Mouse (Mus musculus) stomach, postnatal 0 days (tissue): Measurements from ENCODE around the gene Ndufv3. TPM values are rescaled to one million over a fixed set of nuclear protein-coding genes. Genes with fewer than 3 reads are reported as not detected.

ENCODE experiments used
- ATAC-seq: fragments of 200-750 bp; cut with Nextera tagmentation; 2 replicates; pipeline ENCODE4 v1.8.0; 2017; ENCODE audit not compliant: low FRiP score, low TSS enrichment
- DNase-seq: peaks from one replicate; pipeline ENCODE4 v3.0.0-alpha.2; 2016; ENCODE audit warnings: low spot score
- H3K27ac ChIP-seq: fragments of 300-500 bp; sonication (generic); replicated peaks from 2 replicates; pipeline ENCODE4 v1.5.1; 2014; ENCODE audit warnings: mild to moderate bottlenecking, control low read depth
- H3K27me3 ChIP-seq: fragments of 300-500 bp; sonication (generic); 2 replicates; pipeline ENCODE4 v1.6.1; 2014; ENCODE audit warnings: low read length; ENCODE audit not compliant: control insufficient read depth, insufficient read depth
- H3K36me3 ChIP-seq: fragments of 300-500 bp; sonication (generic); 2 replicates; pipeline ENCODE4 v1.6.1; 2014; ENCODE audit warnings: low read length, mixed read lengths; ENCODE audit not compliant: control insufficient read depth, insufficient read depth
- H3K4me1 ChIP-seq: fragments of 300-500 bp; sonication (generic); replicated peaks from 2 replicates; pipeline ENCODE4 v1.6.1; 2014; ENCODE audit warnings: antibody characterized with exemption; ENCODE audit not compliant: control insufficient read depth, insufficient read depth
- H3K4me2 ChIP-seq: fragments of 300-500 bp; sonication (generic); replicated peaks from 2 replicates; pipeline ENCODE4 v1.6.1; 2014; ENCODE audit warnings: low read depth, mild to moderate bottlenecking, control low read depth, moderate library complexity
- H3K4me3 ChIP-seq: fragments of 300-500 bp; sonication (generic); 2 replicates; pipeline ENCODE4 v1.5.1; 2014; ENCODE audit warnings: low read depth, low read length, control low read depth
- H3K9ac ChIP-seq: fragments of 300-500 bp; sonication (generic); 2 replicates; pipeline ENCODE4 v1.6.1; 2014; ENCODE audit warnings: mild to moderate bottlenecking, low read length, control low read depth, mixed read lengths
- H3K9me3 ChIP-seq: fragments of 300-500 bp; sonication (generic); 2 replicates; pipeline ENCODE4 v1.6.1; 2016; ENCODE audit warnings: low read length; ENCODE audit not compliant: control insufficient read depth
- CTCF ChIP-seq: IDR thresholded peaks from 2 replicates; pipeline ENCODE4 v1.5.1; 2016; ENCODE audit warnings: antibody characterized with exemption, low read depth, mild to moderate bottlenecking, moderate library complexity
- EP300 ChIP-seq: optimal IDR thresholded peaks from 2 replicates; pipeline ENCODE3; 2016; ENCODE audit warnings: antibody characterized with exemption
- WGBS: fragments of 180-500 bp; shearing (Covaris S2); extraction: QIAGEN DNeasy Blood & Tissue Kit; methylation state at CpG from one replicate; pipeline ENCODE4 v1.1.7; 2014; 5-methylcytosine and 5-hydroxymethylcytosine counted together
- polyA plus RNA-seq: library from polyadenylated mRNA; unstranded; fragments of >200 nt; fragmentation: Nextera tagmentation; extraction: Ambion mirVana; gene quantifications from 2 replicates; pipeline ENCODE4 v1.2.1, GENCODE M21; 2015

Ndufv3 gene
- polyA plus RNA-seq, 1 experiment from 2014 or later: 344 TPM

GRCm38 (mm10) chr17:31499725-31500124, 20.2 kb upstream of the Ndufv3 start:
- Histone ChIP-seq H3K27ac (no peak overlapping the region), H3K4me1 (no peaks in the 10 kb centered on the region), H3K4me2 (no peak overlapping the region), H3K9me3 (no peaks in the 10 kb centered on the region), H3K27me3 (no peaks in the 10 kb centered on the region), H3K36me3 (peaks cover 24% of the 10 kb centered on the region), H3K4me3 (no peak overlapping the region), H3K9ac (no peak overlapping the region)
- ATAC-seq (no peak), DNase-seq (no peak)
- TF ChIP-seq EP300 (no peak), CTCF (no peak)
- 93% methylated on average over 12 of the region's 12 CpGs for WGBS

- WGBS: 85% methylated on average over 8 of the region's 8 CpGs
- no peak overlapping the region for H3K4me3 ChIP-seq
- TF ChIP-seq EP300 (no peak), CTCF (no peak)
- no peak overlapping the region for H3K4me2 ChIP-seq
- no peak overlapping the region for H3K9ac ChIP-seq
- peaks cover 26% of the 10 kb centered on the region for H3K36me3 ChIP-seq
- H3K27ac ChIP-seq: no peak overlapping the region
- H3K4me1 ChIP-seq: no peaks in the 10 kb centered on the region
- H3K9me3 ChIP-seq: no peaks in the 10 kb centered on the region
- DNase-seq: no peak
- no peaks in the 10 kb centered on the region for H3K27me3 ChIP-seq
- ATAC-seq: no peak
Observed at GRCm38 (mm10) chr17:31500416-31500815, 19.5 kb upstream of the Ndufv3 start.

- ATAC-seq (no peak), DNase-seq (no peak)
- WGBS: 83% methylated on average over 3 of the region's 3 CpGs
- TF ChIP-seq EP300 (no peak), CTCF (peak; percentile 54)
- Histone ChIP-seq H3K27ac (no peak overlapping the region), H3K4me2 (no peak overlapping the region), H3K27me3 (no peaks in the 10 kb centered on the region), H3K4me3 (no peak overlapping the region), H3K4me1 (no peaks in the 10 kb centered on the region), H3K9me3 (no peaks in the 10 kb centered on the region), H3K36me3 (peaks cover 26% of the 10 kb centered on the region), H3K9ac (no peak overlapping the region)
Observed at GRCm38 (mm10) chr17:31500908-31501307, 19.0 kb upstream of the Ndufv3 start.

GRCm38 (mm10) chr17:31502261-31502927, 17.5 kb upstream of the Ndufv3 start:
- H3K9me3 ChIP-seq: no peaks in the 10 kb centered on the region
- ATAC-seq (no peak), DNase-seq (no peak)
- no peak overlapping the region for H3K9ac ChIP-seq
- no peak overlapping the region for H3K4me2 ChIP-seq
- H3K4me1 ChIP-seq: no peaks in the 10 kb centered on the region
- WGBS: 85% methylated on average over 12 of the region's 12 CpGs
- H3K36me3 ChIP-seq: peaks cover 21% of the 10 kb centered on the region
- no peak overlapping the region for H3K27ac ChIP-seq
- no peak overlapping the region for H3K4me3 ChIP-seq
- no peaks in the 10 kb centered on the region for H3K27me3 ChIP-seq
- TF ChIP-seq CTCF: no peak
- no peak for TF ChIP-seq EP300

GRCm38 (mm10) chr17:31503337-31503736, 16.6 kb upstream of the Ndufv3 start:
- H3K4me3 ChIP-seq: no peak overlapping the region
- H3K27ac ChIP-seq: no peak overlapping the region
- H3K4me1 ChIP-seq: no peaks in the 10 kb centered on the region
- no peaks in the 10 kb centered on the region for H3K9me3 ChIP-seq
- H3K4me2 ChIP-seq: no peak overlapping the region
- 88% methylated on average over 12 of the region's 12 CpGs for WGBS
- peaks cover 22% of the 10 kb centered on the region for H3K36me3 ChIP-seq
- H3K9ac ChIP-seq: no peak overlapping the region
- DNase-seq: no peak
- TF ChIP-seq CTCF (no peak), EP300 (no peak)
- no peaks in the 10 kb centered on the region for H3K27me3 ChIP-seq
- no peak for ATAC-seq

GRCm38 (mm10) chr17:31503936-31504335, 16.0 kb upstream of the Ndufv3 start:
- no peak overlapping the region for H3K27ac ChIP-seq
- ATAC-seq (no peak), DNase-seq (no peak)
- peaks cover 17% of the 10 kb centered on the region for H3K36me3 ChIP-seq
- 78% methylated on average over 2 of the region's 2 CpGs for WGBS
- no peaks in the 10 kb centered on the region for H3K4me1 ChIP-seq
- no peak for TF ChIP-seq EP300
- TF ChIP-seq CTCF: no peak
- no peaks in the 10 kb centered on the region for H3K27me3 ChIP-seq
- no peak overlapping the region for H3K4me3 ChIP-seq
- H3K4me2 ChIP-seq: no peak overlapping the region
- no peak overlapping the region for H3K9ac ChIP-seq
- no peaks in the 10 kb centered on the region for H3K9me3 ChIP-seq
